Mouse (Mus musculus) midbrain, embryonic 11.5 days (tissue): ENCODE results near the gene Fmnl3. TPM values are rescaled to one million over a fixed set of nuclear protein-coding genes. Genes with fewer than 3 reads are reported as not detected.
"Not testable (repeated sequence)": the region's sequence is repeated elsewhere in the genome, so short reads cannot be mapped to it uniquely, and the experiment has no call there.

Experiments
- ATAC-seq: fragments of 200-750 bp; cut with Nextera tagmentation; 2 replicates; pipeline ENCODE4 v1.8.0; 2017; ENCODE audit warnings: moderate TSS enrichment, moderate library complexity; ENCODE audit not compliant: low FRiP score
- DNase-seq: peaks from one replicate; pipeline ENCODE4 v3.0.0; 2015; ENCODE audit warnings: low spot score; ENCODE audit errors: missing footprints
- H3K27ac ChIP-seq: fragments of 300-500 bp; sonication (generic); 2 replicates; pipeline ENCODE4 v1.5.1; 2014; ENCODE audit warnings: low read depth, low read length
- H3K27me3 ChIP-seq: fragments of 300-500 bp; sonication (generic); 2 replicates; pipeline ENCODE4 v1.6.1; 2014; ENCODE audit warnings: mild to moderate bottlenecking, low read length, moderate library complexity, mixed read lengths; ENCODE audit not compliant: control insufficient read depth, insufficient read depth
- H3K36me3 ChIP-seq: fragments of 300-500 bp; sonication (generic); 2 replicates; pipeline ENCODE4 v1.6.1; 2014; ENCODE audit warnings: mild to moderate bottlenecking, low read length, moderate library complexity, mixed read lengths; ENCODE audit not compliant: control insufficient read depth, insufficient read depth
- H3K4me1 ChIP-seq: fragments of 300-500 bp; sonication (generic); 2 replicates; pipeline ENCODE4 v1.6.1; 2014; ENCODE audit warnings: low read length; ENCODE audit not compliant: control insufficient read depth, insufficient read depth
- H3K4me2 ChIP-seq: fragments of 300-500 bp; sonication (generic); 2 replicates; pipeline ENCODE4 v1.6.1; 2014; ENCODE audit warnings: mild to moderate bottlenecking, moderate library complexity
- H3K4me3 ChIP-seq: fragments of 300-500 bp; sonication (generic); 2 replicates; pipeline ENCODE4 v1.5.1; 2014; ENCODE audit warnings: low read depth, low read length
- H3K9ac ChIP-seq: fragments of 300-500 bp; sonication (generic); 2 replicates; pipeline ENCODE4 v1.6.1; 2014; ENCODE audit warnings: low read length
- H3K9me3 ChIP-seq: fragments of 300-500 bp; sonication (generic); 2 replicates; pipeline ENCODE4 v1.6.1; 2016; ENCODE audit warnings: low read length; ENCODE audit not compliant: control insufficient read depth
- WGBS: fragments of 180-500 bp; shearing (Covaris S2); extraction: QIAGEN DNeasy Blood & Tissue Kit; methylation state at CpG from one replicate; pipeline ENCODE4 v1.1.7; 2014; 5-methylcytosine and 5-hydroxymethylcytosine counted together
- polyA plus RNA-seq: library from polyadenylated mRNA; unstranded; fragments of >200 nt; fragmentation: Nextera tagmentation; extraction: Ambion mirVana; gene quantifications from 2 replicates; pipeline ENCODE4 v1.2.1, GENCODE M21; 2014

Gene Fmnl3
- polyA plus RNA-seq, 1 experiment from 2014 or later, result 8.6 TPM

GRCm38 (mm10) chr15:99391975-99392374, 21.7 kb upstream of the Fmnl3 start:
- Histone ChIP-seq H3K36me3 (no peaks in the 10 kb centered on the region), H3K9me3 (no peaks in the 10 kb centered on the region), H3K27me3 (no peaks in the 10 kb centered on the region), H3K4me1 (peaks cover 21% of the 10 kb centered on the region), H3K4me2 (peak overlapping the region; percentile 70), H3K4me3 (peak overlapping the region; percentile 78), H3K9ac (peak overlapping the region; percentile 49), H3K27ac (peak overlapping the region; percentile 20; the same call in 1 of the 2 replicates)
- WGBS, result 82% methylated on average over 6 of the region's 6 CpGs
- ATAC-seq, result no peak; the same call in 1 of the 2 replicates
- DNase-seq, result no peak

GRCm38 (mm10) chr15:99390472-99391401, 20.5 kb upstream of the Fmnl3 start:
- Histone ChIP-seq H3K4me3 (no peak overlapping the region), H3K9ac (no peak overlapping the region), H3K4me2 (no peak overlapping the region), H3K27me3 (no peaks in the 10 kb centered on the region), H3K27ac (no peak overlapping the region), H3K36me3 (no peaks in the 10 kb centered on the region), H3K9me3 (no peaks in the 10 kb centered on the region), H3K4me1 (peaks cover 21% of the 10 kb centered on the region)
- WGBS, result 74% methylated on average over 7 of the region's 7 CpGs
- ATAC-seq (no peak), DNase-seq (no peak)

GRCm38 (mm10) chr15:99387976-99388375, 17.7 kb upstream of the Fmnl3 start:
- Histone ChIP-seq H3K27me3 (no peaks in the 10 kb centered on the region), H3K9me3 (no peaks in the 10 kb centered on the region), H3K9ac (no peak overlapping the region; the same call in 1 of the 2 replicates), H3K4me3 (no peak overlapping the region), H3K36me3 (no peaks in the 10 kb centered on the region), H3K4me2 (no peak overlapping the region), H3K27ac (no peak overlapping the region), H3K4me1 (peaks cover 4% of the 10 kb centered on the region)
- WGBS, result 64% methylated on average over 4 of the region's 4 CpGs
- ATAC-seq (no peak), DNase-seq (no peak)

- Histone ChIP-seq H3K27ac (no peak overlapping the region), H3K4me1 (no peaks in the 10 kb centered on the region; the same call in 1 of the 2 replicates), H3K9me3 (no peaks in the 10 kb centered on the region), H3K4me3 (no peak overlapping the region), H3K4me2 (no peak overlapping the region), H3K27me3 (no peaks in the 10 kb centered on the region), H3K36me3 (no peaks in the 10 kb centered on the region), H3K9ac (no peak overlapping the region)
- 73% methylated on average over 3 of the region's 3 CpGs for WGBS
- no peak for DNase-seq
- no peak for ATAC-seq
These were observed 16.5 kb upstream of the Fmnl3 start for GRCm38 (mm10) chr15:99386796-99387195.

GRCm38 (mm10) chr15:99386110-99386509, 15.8 kb upstream of the Fmnl3 start:
- not testable (repeated sequence) for H3K27me3 ChIP-seq, H3K4me2 ChIP-seq, DNase-seq, H3K27ac ChIP-seq, H3K4me1 ChIP-seq, H3K36me3 ChIP-seq, ATAC-seq, H3K9me3 ChIP-seq, H3K4me3 ChIP-seq, H3K9ac ChIP-seq
- 67% methylated on average over 3 of the region's 3 CpGs for WGBS

GRCm38 (mm10) chr15:99384071-99384470, 13.8 kb upstream of the Fmnl3 start:
- WGBS, result 77% methylated on average over 6 of the region's 6 CpGs
- DNase-seq (no peak), ATAC-seq (no peak)
- Histone ChIP-seq H3K4me3 (no peak overlapping the region), H3K9ac (no peak overlapping the region), H3K27me3 (no peaks in the 10 kb centered on the region), H3K27ac (no peak overlapping the region), H3K9me3 (no peaks in the 10 kb centered on the region), H3K4me2 (no peak overlapping the region), H3K4me1 (no peaks in the 10 kb centered on the region), H3K36me3 (no peaks in the 10 kb centered on the region)

GRCm38 (mm10) chr15:99382893-99383292, 12.6 kb upstream of the Fmnl3 start:
- Histone ChIP-seq H3K4me2 (no peak overlapping the region), H3K4me1 (no peaks in the 10 kb centered on the region), H3K4me3 (no peak overlapping the region), H3K27me3 (no peaks in the 10 kb centered on the region), H3K9ac (no peak overlapping the region), H3K9me3 (peaks cover 3% of the 10 kb centered on the region; the same call in 1 of the 2 replicates), H3K36me3 (no peaks in the 10 kb centered on the region), H3K27ac (no peak overlapping the region)
- DNase-seq (no peak), ATAC-seq (no peak)

GRCm38 (mm10) chr15:99376240-99376639, 6.0 kb upstream of the Fmnl3 start:
- Histone ChIP-seq H3K9me3 (peaks cover 3% of the 10 kb centered on the region; the same call in 1 of the 2 replicates), H3K27ac (no peak overlapping the region), H3K27me3 (peaks cover 2% of the 10 kb centered on the region; the same call in 1 of the 2 replicates), H3K36me3 (no peaks in the 10 kb centered on the region), H3K9ac (no peak overlapping the region), H3K4me2 (no peak overlapping the region), H3K4me3 (no peak overlapping the region), H3K4me1 (no peaks in the 10 kb centered on the region)
- DNase-seq (no peak), ATAC-seq (no peak)
- WGBS, result 88% methylated on average over 5 of the region's 5 CpGs

- H3K4me2 ChIP-seq, result no peak overlapping the region
- no peaks in the 10 kb centered on the region for H3K36me3 ChIP-seq
- H3K4me3 ChIP-seq, result no peak overlapping the region
- H3K4me1 ChIP-seq, result no peaks in the 10 kb centered on the region
- H3K9ac ChIP-seq, result no peak overlapping the region
- no peak for DNase-seq
- peaks cover 3% of the 10 kb centered on the region; the same call in 1 of the 2 replicates for H3K9me3 ChIP-seq
- no peak for ATAC-seq
- peaks cover 2% of the 10 kb centered on the region; the same call in 1 of the 2 replicates for H3K27me3 ChIP-seq
- 85% methylated on average over 3 of the region's 3 CpGs for WGBS
- H3K27ac ChIP-seq, result no peak overlapping the region
These were observed 5.3 kb upstream of the Fmnl3 start for GRCm38 (mm10) chr15:99375581-99375980.
